Mouse (Mus musculus): ENCODE results near the gene Traf3ip3.

DNA sequence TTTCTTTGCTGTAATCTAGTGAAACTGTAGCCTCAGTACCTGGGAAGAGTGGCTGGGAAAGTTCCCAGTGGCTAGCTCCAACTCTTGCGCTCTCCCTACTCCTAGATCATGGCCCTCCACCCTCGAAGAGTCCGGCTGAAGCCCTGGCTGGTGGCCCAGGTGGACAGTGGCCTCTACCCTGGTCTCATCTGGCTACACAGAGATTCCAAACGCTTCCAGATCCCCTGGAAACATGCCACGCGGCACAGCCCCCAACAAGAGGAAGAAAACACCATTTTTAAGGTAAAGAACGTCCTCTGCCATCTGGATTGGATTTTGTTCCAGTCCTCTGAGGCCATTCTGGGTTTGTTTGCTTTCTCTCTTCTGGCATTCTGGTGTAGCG lies 44.4 kb downstream of the Traf3ip3 start:
- TF ChIP-seq POLR2AphosphoS5 (IDR thresholded peaks at IDR 0.05; ENCODE audit: borderline replicate concordance, low read depth, low read length) (no peak), EP300 (IDR thresholded peaks at IDR 0.05; ENCODE audit: low read depth in 1 of 2, low read length in 2 of 2) (no peak), USF2 (IDR thresholded peaks at IDR 0.05; ENCODE audit: borderline replicate concordance in 1 of 2, insufficient read depth in 1 of 2, low read depth in 1 of 2, low read length in 2 of 2) (no peak), CTCF (IDR thresholded peaks at IDR 0.05 in 2 of 3, conservative IDR thresholded peaks at IDR 0.05 in 1 of 3; ENCODE audit: control insufficient read depth in 1 of 3, insufficient read depth in 1 of 3, low read depth in 2 of 3, low read length in 3 of 3, poor library complexity in 1 of 3, severe bottlenecking in 1 of 3) (no peak), POLR2A (IDR thresholded peaks at IDR 0.05; ENCODE audit: control insufficient read depth in 1 of 2, insufficient read depth in 1 of 2, low read depth in 1 of 2, low read length in 2 of 2, poor library complexity in 1 of 2) (no peak), TCF12 (IDR thresholded peaks at IDR 0.05; ENCODE audit: low read depth, low read length) (no peak), ELF1 (IDR thresholded peaks at IDR 0.05; ENCODE audit: low read depth, low read length) (no peak), NRF1 (IDR thresholded peaks at IDR 0.05; ENCODE audit: insufficient read depth, low read depth, low read length, poor library complexity, severe bottlenecking) (no peak), RCOR1 (IDR thresholded peaks at IDR 0.05; ENCODE audit: low read depth, low read length) (no peak), ZC3H11A (IDR thresholded peaks at IDR 0.05; ENCODE audit: low read depth, low read length) (no peak), UBTF (IDR thresholded peaks at IDR 0.05; ENCODE audit: borderline replicate concordance, insufficient read depth, low read depth, low read length) (no peak), GATA1 (IDR thresholded peaks at IDR 0.05; ENCODE audit: low read depth, low read length) (no peak)

Data from MEL (cell line).